Comparison of ENCODE assay signal across 29 mouse cellular contexts in genomic region chr12:116948151-116948928, GRCm38 (mm10).
DNase-seq lines count a peak whose midpoint lies in the region; ATAC-seq and TF ChIP-seq lines count a peak whose summit lies in the region.
"Had no signal": no experiment of that assay in that cellular context is flagged by ENCODE, and none has a peak within 500 bp of the region (broad histone marks: within the 10 kb centered on the region; RNA-seq: fewer than 3 reads in every experiment).

No protein-coding gene starts in this region.

- 0 out of 2 replicates have a peak, but pooled peaks cover 3% of the 10 kb centered on the region for H3K4me1 ChIP-seq in forebrain, embryonic 13.5 days
- no peaks in the 10 kb centered on the region for H3K4me1 ChIP-seq in forebrain, embryonic 10.5 days
- peaks cover 15% of the 10 kb centered on the region for H3K4me1 ChIP-seq in hindbrain, embryonic 13.5 days (replicated peaks)
- H3K4me1 ChIP-seq in hindbrain, embryonic 12.5 days: peaks cover 3% of the 10 kb centered on the region; the same call in 1 of the 2 replicates
- H3K4me1 ChIP-seq in olfactory bulb, adult 2 months (ENCODE audit: control insufficient read depth, insufficient read depth, low read length): peaks cover 12% of the 10 kb centered on the region
- H3K4me1 ChIP-seq: liver, embryonic 12.5 days; neural tube, embryonic 12.5 days had no signal

- no peak for TF ChIP-seq CTCF in olfactory bulb, adult 2 months (IDR thresholded peaks at IDR 0.05; ENCODE audit: insufficient read depth, low read depth, low read length)

- H3K27ac ChIP-seq in forebrain, embryonic 13.5 days: no peak overlapping the region; the same call in none of the 2 replicates
- no peak overlapping the region for H3K27ac ChIP-seq in forebrain, embryonic 10.5 days
- H3K27ac ChIP-seq in hindbrain, embryonic 13.5 days: peak overlapping the region; percentile 44; the same call in 1 of the 2 replicates
- no peak overlapping the region for H3K27ac ChIP-seq in hindbrain, embryonic 12.5 days
- peak overlapping the region; percentile 71 for H3K27ac ChIP-seq in olfactory bulb, adult 2 months (ENCODE audit: insufficient read depth, low read depth, low read length)
- H3K27ac ChIP-seq: gastrocnemius, adult 2 months; heart, embryonic 13.5 days; hindbrain, embryonic 10.5 days; liver, embryonic 12.5 days; neural tube, embryonic 12.5 days had no signal

- 49% methylated on average over 2 of the region's 4 CpGs for WGBS in forebrain, embryonic 13.5 days
- WGBS in forebrain, embryonic 10.5 days: 46% methylated on average over 4 of the region's 4 CpGs
- 57% methylated on average over 4 of the region's 4 CpGs for WGBS in hindbrain, embryonic 13.5 days
- WGBS in hindbrain, embryonic 12.5 days: 59% methylated on average over 2 of the region's 4 CpGs
- 60% methylated on average over 4 of the region's 4 CpGs for WGBS in olfactory bulb, adult 2 months

- no peak overlapping the region for H3K4me3 ChIP-seq in forebrain, embryonic 13.5 days
- H3K4me3 ChIP-seq in forebrain, embryonic 10.5 days: no peak overlapping the region
- H3K4me3 ChIP-seq in hindbrain, embryonic 13.5 days: no peak overlapping the region
- no peak overlapping the region for H3K4me3 ChIP-seq in hindbrain, embryonic 12.5 days
- no peak overlapping the region for H3K4me3 ChIP-seq in olfactory bulb, adult 2 months (ENCODE audit: insufficient read depth, low read depth, low read length)
- H3K4me3 ChIP-seq: erythroblast, embryonic 14.5 days; gastrocnemius, adult 2 months; heart, embryonic 13.5 days; hindbrain, embryonic 10.5 days; liver, embryonic 12.5 days; neural tube, embryonic 12.5 days had no signal

- DNase-seq in forebrain, embryonic 10.5 days (ENCODE audit: extremely low spot score, low spot score): no peak
- DNase-seq in brain, adult 2 months (ENCODE audit: low read depth, low spot score): peak; percentile 51
- DNase-seq in right cerebral cortex, adult 2 months (ENCODE audit: low spot score in 2 of 2): no peak
- DNase-seq in cerebellum, postnatal 36 days: no peak
- DNase-seq: adrenal gland, adult 8-10 months; cerebellum, adult 9-10 months; gastrocnemius, adult 2 months; heart, postnatal 10 days; kidney, adult 9 months; kidney, postnatal 10 days; layer of hippocampus, postnatal 36 days; left cerebral cortex, postnatal 4 days; liver, postnatal 0 days; lung, postnatal 36 days; retina, postnatal 1 day; right cerebral cortex, postnatal 25 days; thymus, postnatal 14 days had no signal

- H3K9ac ChIP-seq in forebrain, embryonic 13.5 days: no peak overlapping the region
- no peak overlapping the region for H3K9ac ChIP-seq in hindbrain, embryonic 13.5 days
- H3K9ac ChIP-seq in hindbrain, embryonic 12.5 days: no peak overlapping the region
- H3K9ac ChIP-seq: heart, embryonic 13.5 days; liver, embryonic 12.5 days; liver, postnatal 0 days; neural tube, embryonic 12.5 days had no signal

- peaks cover 27% of the 10 kb centered on the region for H3K27me3 ChIP-seq in forebrain, embryonic 13.5 days
- peaks cover 16% of the 10 kb centered on the region; the same call in 1 of the 2 replicates for H3K27me3 ChIP-seq in forebrain, embryonic 10.5 days (ENCODE audit: poor library complexity, severe bottlenecking)
- H3K27me3 ChIP-seq in hindbrain, embryonic 13.5 days: no peaks in the 10 kb centered on the region
- H3K27me3 ChIP-seq in hindbrain, embryonic 12.5 days: no peaks in the 10 kb centered on the region
- H3K27me3 ChIP-seq: heart, embryonic 13.5 days; liver, embryonic 12.5 days; neural tube, embryonic 12.5 days had no signal

- H3K9me3 ChIP-seq in forebrain, embryonic 13.5 days (replicated peaks): no peaks in the 10 kb centered on the region
- H3K9me3 ChIP-seq in forebrain, embryonic 10.5 days: no peaks in the 10 kb centered on the region
- H3K9me3 ChIP-seq in hindbrain, embryonic 13.5 days: no peaks in the 10 kb centered on the region
- no peaks in the 10 kb centered on the region for H3K9me3 ChIP-seq in hindbrain, embryonic 12.5 days (replicated peaks)
- H3K9me3 ChIP-seq: heart, embryonic 13.5 days; hindbrain, embryonic 10.5 days; liver, embryonic 12.5 days; neural tube, embryonic 12.5 days had no signal

- ATAC-seq in forebrain, embryonic 13.5 days: 0 out of 2 replicates have a peak, but pooled peaks have one; percentile 29
- no peak for ATAC-seq in hindbrain, embryonic 13.5 days (ENCODE audit: low FRiP score)
- ATAC-seq in hindbrain, embryonic 12.5 days (ENCODE audit: low FRiP score): no peak
- ATAC-seq: intestine, postnatal 0 days; liver, embryonic 12.5 days; liver, postnatal 0 days; midbrain, embryonic 16.5 days had no signal

- no peak overlapping the region for H3K4me2 ChIP-seq in forebrain, embryonic 13.5 days
- H3K4me2 ChIP-seq in hindbrain, embryonic 13.5 days: no peak overlapping the region
- H3K4me2 ChIP-seq in hindbrain, embryonic 12.5 days (replicated peaks): no peak overlapping the region
- H3K4me2 ChIP-seq: heart, embryonic 13.5 days; liver, embryonic 12.5 days; midbrain, embryonic 11.5 days; neural tube, embryonic 12.5 days had no signal

- TF ChIP-seq POLR2A in olfactory bulb, adult 2 months (IDR thresholded peaks at IDR 0.05; ENCODE audit: insufficient read depth, low read depth, low read length): no peak

- H3K36me3 ChIP-seq in forebrain, embryonic 13.5 days (ENCODE audit: poor library complexity, severe bottlenecking): no peaks in the 10 kb centered on the region
- no peaks in the 10 kb centered on the region for H3K36me3 ChIP-seq in forebrain, embryonic 10.5 days (replicated peaks)
- H3K36me3 ChIP-seq in hindbrain, embryonic 13.5 days: no peaks in the 10 kb centered on the region
- H3K36me3 ChIP-seq in hindbrain, embryonic 12.5 days: no peaks in the 10 kb centered on the region
- H3K36me3 ChIP-seq: heart, embryonic 13.5 days; hindbrain, embryonic 10.5 days; liver, embryonic 12.5 days; neural tube, embryonic 12.5 days had no signal

Comparison
In these comparisons a context has a peak if more than half of its experiments do, and no peak if none do; other contexts are left out.
1. H3K27ac ChIP-seq: peak in hindbrain, embryonic 13.5 days (single experiment) and olfactory bulb, adult 2 months (single experiment); none in forebrain, embryonic 13.5 days (single experiment), forebrain, embryonic 10.5 days (single experiment) and hindbrain, embryonic 12.5 days (single experiment).